Mouse (Mus musculus): ENCODE data around the gene Avpr2.

The Avpr2 gene

GRCm38 (mm10) chrX:73891551-73892152, at the start of gene Avpr2:
TSS of gene Avpr2 (plus strand) at chrX:73892102.
- no peak for DNase-seq

- DNase-seq, result no peak
Measured at GRCm38 (mm10) chrX:73854326-73855086, 37.4 kb upstream of the Avpr2 start.

GRCm38 (mm10) chrX:73855087-73855408, 36.9 kb upstream of the Avpr2 start:
- no peak for DNase-seq

- DNase-seq, result no peak
Measured at GRCm38 (mm10) chrX:73864692-73865091, 27.2 kb upstream of the Avpr2 start.

GRCm38 (mm10) chrX:73867256-73867655, 24.6 kb upstream of the Avpr2 start:
- DNase-seq, result no peak

GRCm38 (mm10) chrX:73867852-73868251, 24.1 kb upstream of the Avpr2 start:
- DNase-seq, result peak; percentile 34

- DNase-seq, result no peak
Measured at GRCm38 (mm10) chrX:73869334-73869733, 22.6 kb upstream of the Avpr2 start.

- DNase-seq, result no peak
Measured at GRCm38 (mm10) chrX:73871474-73871873, 20.4 kb upstream of the Avpr2 start.

- DNase-seq, result no peak
Measured at GRCm38 (mm10) chrX:73871956-73872355, 19.9 kb upstream of the Avpr2 start.

GRCm38 (mm10) chrX:73875881-73876280, 16.0 kb upstream of the Avpr2 start:
- DNase-seq, result no peak

- DNase-seq, result no peak
Measured at GRCm38 (mm10) chrX:73877014-73877413, 14.9 kb upstream of the Avpr2 start.

- DNase-seq, result no peak
Measured at GRCm38 (mm10) chrX:73880194-73881035, 11.5 kb upstream of the Avpr2 start.

- no peak for DNase-seq
Measured at GRCm38 (mm10) chrX:73881036-73881427, 10.9 kb upstream of the Avpr2 start.

- no peak for DNase-seq
Measured at GRCm38 (mm10) chrX:73881463-73881862, 10.4 kb upstream of the Avpr2 start.

GRCm38 (mm10) chrX:73892833-73893232, 931 bp downstream of the Avpr2 start:
- no peak for DNase-seq

- peak; percentile 65 for DNase-seq
Measured at GRCm38 (mm10) chrX:73895719-73896118, 3.8 kb downstream of the Avpr2 start, which contains the start of gene L1cam. TSS of gene L1cam (minus strand) at chrX:73896105.

GRCm38 (mm10) chrX:73897959-73898358, 6.1 kb downstream of the Avpr2 start:
- DNase-seq, result no peak

- no peak for DNase-seq
Measured at GRCm38 (mm10) chrX:73910049-73910448, 18.1 kb downstream of the Avpr2 start.

- no peak for DNase-seq
Measured at GRCm38 (mm10) chrX:73910451-73910850, 18.5 kb downstream of the Avpr2 start.

GRCm38 (mm10) chrX:73911156-73911555, 19.3 kb downstream of the Avpr2 start:
- peak; percentile 74 for DNase-seq

- DNase-seq, result no peak
Measured at GRCm38 (mm10) chrX:73911588-73911987, 19.7 kb downstream of the Avpr2 start.

GRCm38 (mm10) chrX:73914827-73915703, 23.2 kb downstream of the Avpr2 start:
- peak; percentile 93 for DNase-seq

GRCm38 (mm10) chrX:73916945-73917344, 25.0 kb downstream of the Avpr2 start:
- DNase-seq, result no peak
